In the genomic region with DNA sequence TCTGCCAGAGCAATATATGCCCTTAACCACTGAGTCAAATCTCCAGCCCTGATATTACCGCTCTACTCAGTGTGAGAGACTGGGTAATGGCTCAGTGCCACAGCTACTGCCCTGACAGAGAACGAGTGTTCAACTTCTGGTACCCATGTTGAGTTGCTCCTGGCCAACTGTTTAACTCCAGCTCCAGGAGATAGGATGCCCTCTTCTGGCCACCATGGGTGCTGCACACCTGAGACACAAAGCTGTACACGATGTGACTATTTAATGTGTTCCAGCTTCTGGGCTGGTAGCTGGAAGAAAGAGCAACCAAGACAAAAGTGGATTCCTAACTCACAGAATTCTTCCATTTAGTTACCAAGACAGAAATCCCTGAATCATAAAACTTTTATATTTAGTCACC, we compare ENCODE assay signal across 10 mouse cellular contexts. TPM values are rescaled to one million over a fixed set of nuclear protein-coding genes. Genes with fewer than 3 reads are reported as not detected.
DNase-seq lines count a peak whose midpoint lies in the region; ATAC-seq and TF ChIP-seq lines count a peak whose summit lies in the region.
"Had no signal": no experiment of that assay in that cellular context is flagged by ENCODE, and none has a peak within 500 bp of the region (broad histone marks: within the 10 kb centered on the region; RNA-seq: fewer than 3 reads in every experiment).

No protein-coding gene starts in this region.

- ATAC-seq in lung, postnatal 0 days, result no peak

- H3K27ac ChIP-seq in testis, adult 2 months (ENCODE audit: control insufficient read depth, insufficient read depth, low read depth, low read length), result peak overlapping the region; percentile 21; the same call in 1 of the 2 replicates
- H3K27ac ChIP-seq in lung, postnatal 0 days (ENCODE audit: low read length), result no peak overlapping the region
- H3K27ac ChIP-seq: lung, embryonic 15.5 days had no signal

- peaks cover 2% of the 10 kb centered on the region for H3K4me1 ChIP-seq in testis, adult 2 months (ENCODE audit: control insufficient read depth, insufficient read depth, low read length)
- H3K4me1 ChIP-seq in lung, postnatal 0 days (ENCODE audit: insufficient read depth, low read depth, low read length), result peaks cover 4% of the 10 kb centered on the region; the same call in 1 of the 2 replicates

- no peaks in the 10 kb centered on the region for H3K27me3 ChIP-seq in testis, adult 2 months (ENCODE audit: control insufficient read depth, insufficient read depth, low read length)
- H3K27me3 ChIP-seq in lung, postnatal 0 days (replicated peaks; ENCODE audit: insufficient read depth, low read length), result no peaks in the 10 kb centered on the region
- H3K27me3 ChIP-seq: lung, embryonic 15.5 days had no signal

- no peak overlapping the region for H3K9ac ChIP-seq in lung, postnatal 0 days (replicated peaks; ENCODE audit: low read depth)
- H3K9ac ChIP-seq: lung, embryonic 15.5 days had no signal

- no peaks in the 10 kb centered on the region for H3K9me3 ChIP-seq in lung, postnatal 0 days (ENCODE audit: low read length)
- H3K9me3 ChIP-seq: lung, embryonic 15.5 days had no signal

- H3K36me3 ChIP-seq in testis, adult 2 months (ENCODE audit: control insufficient read depth, insufficient read depth, low read length), result no peaks in the 10 kb centered on the region; the same call in 1 of the 2 replicates
- peaks cover 3% of the 10 kb centered on the region; the same call in 1 of the 2 replicates for H3K36me3 ChIP-seq in lung, postnatal 0 days (ENCODE audit: insufficient read depth, low read length)

- no peak for TF ChIP-seq EP300 in lung, postnatal 0 days (IDR thresholded peaks at IDR 0.05)

- H3K4me3 ChIP-seq in testis, adult 2 months (ENCODE audit: control insufficient read depth, low read depth, low read length), result peak overlapping the region; percentile 16; the same call in 1 of the 2 replicates
- H3K4me3 ChIP-seq in lung, postnatal 0 days (ENCODE audit: low read depth, low read length), result no peak overlapping the region
- H3K4me3 ChIP-seq: lung, embryonic 15.5 days had no signal

- WGBS in lung, postnatal 0 days, result 86% methylated on average over 3 of the region's 3 CpGs

- peak; percentile 60 for DNase-seq in adrenal gland, postnatal 14 days
- DNase-seq in adrenal gland, postnatal 4 days (ENCODE audit: low spot score in 2 of 2), result no peak
- DNase-seq in testis, postnatal 14 days (ENCODE audit: low spot score), result no peak
- no peak for DNase-seq in lung, postnatal 0 days (ENCODE audit: low spot score)
- DNase-seq in thymus, postnatal 36 days, result peak; percentile 54
- no peak for DNase-seq in layer of hippocampus, adult 11-12 months (ENCODE audit: low spot score)
- DNase-seq in frontal cortex, postnatal 36 days (ENCODE audit: low spot score in 2 of 2), result no peak

- H3K4me2 ChIP-seq in lung, postnatal 0 days (replicated peaks; ENCODE audit: low read depth, low read length), result no peak overlapping the region
- H3K4me2 ChIP-seq: lung, embryonic 15.5 days had no signal

- no peak for TF ChIP-seq POLR2A in testis, adult 2 months (IDR thresholded peaks at IDR 0.05; ENCODE audit: control insufficient read depth, low read depth, low read length)

- peak; percentile 63; the same call in 1 of the 2 replicates for TF ChIP-seq CTCF in testis, adult 2 months (IDR thresholded peaks at IDR 0.05; ENCODE audit: control insufficient read depth, insufficient read depth, insufficient replicate concordance, low read depth, low read length)
- peak; percentile 59 for TF ChIP-seq CTCF in lung, postnatal 0 days (IDR thresholded peaks at IDR 0.05)

RNA-seq across cellular contexts. Expression of a gene that starts 2.4 kb away (rescaled TPM):
- 63.6 and 75.7 TPM in 2 replicates for total RNA-seq in adrenal gland, postnatal 14 days (2021)
- total RNA-seq in adrenal gland, postnatal 4 days (2021), result 10 to 100 TPM; 67.3 to 71.8 TPM
- 133 and 164 TPM in 2 replicates for polyA plus RNA-seq in testis, adult 2 months (2012; rRNA removed)
- 29.2 and 33.2 TPM in 2 replicates for polyA plus RNA-seq in lung, postnatal 0 days (2015; fragmentation: Nextera tagmentation; extraction: Ambion mirVana)

RNA-seq across cellular contexts. Expression of a gene that starts 4.7 kb away (rescaled TPM):
- 41.9 and 49.5 TPM in 2 replicates for total RNA-seq in adrenal gland, postnatal 14 days (2021)
- total RNA-seq in adrenal gland, postnatal 4 days (2021), result 10 to 100 TPM; 60.1 to 71.0 TPM
- 10.6 and 11.1 TPM in 2 replicates for polyA plus RNA-seq in testis, adult 2 months (2012; rRNA removed)
- 16.8 and 17.7 TPM in 2 replicates for polyA plus RNA-seq in lung, postnatal 0 days (2015; fragmentation: Nextera tagmentation; extraction: Ambion mirVana)

RNA-seq across cellular contexts. Expression of a gene that starts 40.0 kb away (rescaled TPM):
- total RNA-seq in adrenal gland, postnatal 14 days (2021), result 0.33 TPM in 1 of 2 replicates, not detected in the other
- total RNA-seq in adrenal gland, postnatal 4 days (2021), result not detected
- polyA plus RNA-seq in testis, adult 2 months (2012; rRNA removed), result 974 and 1,262 TPM in 2 replicates
- polyA plus RNA-seq in lung, postnatal 0 days (2015; fragmentation: Nextera tagmentation; extraction: Ambion mirVana), result not detected in 2 replicates
- polyA plus RNA-seq: lung, embryonic 15.5 days had no signal

RNA-seq across cellular contexts. Expression of a gene that starts 56.9 kb away (rescaled TPM):
- not detected in 2 replicates for total RNA-seq in adrenal gland, postnatal 14 days (2021)
- not detected for total RNA-seq in adrenal gland, postnatal 4 days (2021)
- polyA plus RNA-seq in testis, adult 2 months (2012; rRNA removed), result 52.5 and 57.0 TPM in 2 replicates
- not detected in 2 replicates for polyA plus RNA-seq in lung, postnatal 0 days (2015; fragmentation: Nextera tagmentation; extraction: Ambion mirVana)
- polyA plus RNA-seq: gonadal fat pad, adult 2 months; lung, embryonic 15.5 days had no signal

RNA-seq across cellular contexts. Expression of a gene that starts 56.9 kb away (rescaled TPM):
- not detected in 2 replicates for total RNA-seq in adrenal gland, postnatal 14 days (2021)
- total RNA-seq in adrenal gland, postnatal 4 days (2021), result not detected
- 14.7 TPM in 2 replicates for polyA plus RNA-seq in testis, adult 2 months (2012; rRNA removed)
- not detected in 2 replicates for polyA plus RNA-seq in lung, postnatal 0 days (2015; fragmentation: Nextera tagmentation; extraction: Ambion mirVana)
- polyA plus RNA-seq: gonadal fat pad, adult 2 months; lung, embryonic 15.5 days had no signal

Comparison
In these comparisons a context has a peak if more than half of its experiments do, and no peak if none do; other contexts are left out.
1. DNase-seq: peak in adrenal gland, postnatal 14 days (single experiment) and thymus, postnatal 36 days (2 of 2); none in adrenal gland, postnatal 4 days (0 of 2), testis, postnatal 14 days (single experiment), lung, postnatal 0 days (single experiment), layer of hippocampus, adult 11-12 months (single experiment) and frontal cortex, postnatal 36 days (0 of 2).